Mouse (Mus musculus) cerebellum, adult 9-11 months (tissue): ENCODE measurements around the gene 2310061I04Rik.

ENCODE experiments used
- DNase-seq: peaks from one replicate; pipeline ENCODE4 v3.0.0; 2022

The 2310061I04Rik gene

DNA sequence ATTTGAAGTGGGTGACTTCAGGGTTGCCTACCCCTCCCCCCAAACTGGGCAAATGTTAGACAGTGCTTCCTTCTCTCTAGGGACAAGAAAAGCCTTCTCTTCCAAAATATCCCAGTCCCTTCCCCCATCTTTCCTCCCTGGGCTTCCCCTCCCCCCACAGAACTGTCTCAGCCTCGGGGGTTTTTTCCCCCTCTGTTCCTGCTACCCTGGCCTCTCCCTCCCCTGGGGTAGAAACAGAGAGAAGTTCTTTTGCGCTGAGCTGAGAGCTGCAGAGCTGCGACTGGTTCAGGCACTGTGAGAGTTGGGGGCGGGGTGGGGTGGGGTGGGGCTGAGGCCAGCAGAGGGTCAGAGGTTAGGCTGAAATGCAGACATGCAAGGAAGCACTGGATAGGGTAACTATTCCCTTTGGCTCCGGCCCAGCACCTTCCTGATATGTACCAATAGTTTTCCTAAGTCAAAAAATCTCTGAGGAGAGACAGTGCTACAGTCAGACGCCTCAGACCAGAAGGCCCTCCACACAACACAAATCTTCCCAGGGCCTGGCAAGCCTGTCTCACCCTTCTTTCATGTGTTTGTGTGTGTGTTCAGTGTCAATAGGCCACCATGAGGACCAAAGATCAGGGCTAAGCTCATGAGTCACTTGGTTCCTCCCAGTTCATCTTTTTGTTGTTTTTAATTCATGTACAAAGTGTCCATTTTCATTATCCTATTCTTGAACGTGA, 27.7 kb downstream of the 2310061I04Rik start:
- no peak for DNase-seq

DNA sequence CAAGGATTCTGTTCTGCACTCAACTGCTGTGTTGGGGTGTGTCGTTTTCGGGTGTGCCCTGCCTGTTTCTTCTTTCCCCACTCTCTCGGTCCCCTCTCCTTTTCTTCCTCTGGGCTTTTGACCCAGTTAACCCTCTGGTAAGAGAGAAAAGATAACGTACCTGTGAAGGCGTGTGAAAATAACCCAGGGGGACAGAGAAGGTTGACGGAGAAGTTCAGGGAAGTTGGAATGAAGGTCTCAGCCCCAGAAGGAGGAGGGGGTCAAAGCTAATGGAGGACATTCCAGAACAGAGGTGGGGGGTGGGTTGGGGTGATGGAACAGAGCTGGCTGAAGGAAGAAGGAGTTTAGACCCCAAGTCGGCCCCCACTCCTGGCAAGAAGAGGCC, 28.3 kb downstream of the 2310061I04Rik start:
- no peak for DNase-seq

DNA sequence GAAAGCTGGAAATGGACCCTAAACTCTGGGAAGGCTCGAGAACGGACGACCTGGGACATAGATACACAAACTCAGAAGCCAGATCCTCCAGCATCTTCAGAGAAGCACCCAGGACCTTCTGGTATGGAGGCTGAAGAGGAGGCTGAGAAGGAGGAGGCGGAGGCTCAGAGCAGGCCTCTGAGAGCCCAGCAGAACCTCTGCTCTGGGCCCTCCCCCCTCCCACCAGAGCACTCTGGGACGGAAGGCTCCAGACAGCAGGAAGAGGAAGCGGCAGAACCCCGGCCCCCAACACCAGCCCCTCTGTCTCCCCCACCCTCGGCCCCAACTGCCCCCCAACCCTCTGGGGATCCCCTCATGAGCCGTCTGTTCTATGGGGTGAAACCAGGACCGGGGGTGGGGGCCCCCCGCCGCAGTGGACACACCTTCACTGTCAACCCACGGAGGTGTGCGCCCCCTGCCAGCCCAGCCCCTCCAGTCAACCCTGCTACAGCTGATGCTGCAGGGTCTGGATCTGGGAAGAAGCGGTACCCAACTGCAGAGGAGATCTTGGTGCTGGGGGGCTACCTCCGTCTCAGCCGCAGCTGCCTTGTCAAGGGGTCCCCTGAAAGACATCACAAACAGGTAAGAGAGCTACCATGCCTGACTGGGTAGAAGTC, 28.9 kb downstream of the 2310061I04Rik start:
- DNase-seq: no peak

DNA sequence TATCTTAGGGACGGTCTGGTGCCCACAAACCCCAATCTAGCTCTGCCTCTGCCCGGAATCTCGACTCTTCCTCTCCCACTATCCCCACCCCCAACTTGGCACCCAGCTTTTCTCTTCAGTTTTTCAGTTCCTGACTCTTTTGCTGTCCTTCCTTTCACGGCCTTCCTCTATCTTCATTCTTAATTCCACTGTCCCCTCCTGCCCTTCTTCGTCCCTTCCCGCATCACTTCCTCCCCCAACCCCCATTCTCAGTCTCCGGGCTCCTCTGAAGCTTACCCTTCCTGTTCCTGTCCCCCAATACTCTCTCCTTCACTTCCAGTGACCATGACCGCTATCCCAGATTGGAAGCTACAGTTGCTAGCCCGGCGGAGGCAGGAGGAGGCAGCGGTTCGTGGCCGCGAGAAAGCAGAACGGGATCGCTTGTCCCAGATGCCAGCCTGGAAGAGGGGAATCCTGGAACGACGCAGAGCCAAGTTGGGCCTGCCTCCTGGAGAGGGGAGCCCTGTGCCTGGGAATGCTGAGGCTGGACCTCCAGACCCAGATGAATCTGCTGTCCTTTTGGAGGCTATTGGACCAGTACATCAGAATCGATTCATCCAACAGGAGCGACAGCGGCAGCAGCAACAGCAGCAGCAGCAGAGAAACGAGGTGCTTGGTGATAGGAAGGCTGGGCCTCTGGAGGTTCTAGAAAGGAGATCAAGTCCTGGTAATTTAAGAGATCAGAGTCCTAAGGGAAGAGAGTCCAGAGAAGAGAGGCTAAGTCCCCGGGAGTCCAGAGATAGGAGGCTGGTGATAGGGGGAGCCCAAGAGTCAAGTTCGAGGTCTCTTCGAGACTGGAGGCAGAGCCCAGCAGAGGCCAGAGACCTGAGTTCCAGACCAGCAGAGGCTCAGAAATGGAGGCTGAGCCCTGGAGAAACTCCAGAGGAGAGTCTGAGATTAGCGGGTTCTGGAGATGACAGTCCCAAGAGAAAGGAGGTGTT, 30.0 kb downstream of the 2310061I04Rik start:
- DNase-seq: no peak

DNA sequence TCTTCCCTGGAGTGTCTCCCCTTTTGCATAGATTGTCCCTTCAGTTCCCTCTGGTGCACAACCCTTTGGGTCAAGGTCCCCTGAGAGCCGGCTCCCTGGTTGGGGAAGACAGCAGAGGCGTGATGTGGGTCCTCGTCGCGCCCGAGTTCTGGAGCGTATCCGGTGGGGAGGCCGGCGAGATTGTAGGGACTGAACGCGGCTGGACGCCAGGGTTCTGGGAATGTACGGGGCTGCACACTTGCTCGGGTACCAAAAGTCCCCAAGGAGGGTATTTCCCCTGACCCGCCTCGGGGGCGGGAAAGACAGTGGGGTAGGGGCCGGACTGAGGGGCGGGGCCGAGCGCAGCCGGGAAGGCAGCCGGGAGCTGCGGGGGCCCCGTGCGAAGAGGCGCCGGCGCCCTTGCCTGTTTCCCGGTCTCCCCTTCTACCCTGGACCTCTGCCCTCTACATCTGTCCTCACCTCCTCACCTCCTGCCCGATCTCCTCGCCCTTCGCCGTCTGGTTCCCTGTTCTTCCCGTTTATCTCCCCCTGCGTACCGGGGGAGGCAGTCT, 30.9 kb downstream of the 2310061I04Rik start:
- peak; percentile 49 for DNase-seq

DNA sequence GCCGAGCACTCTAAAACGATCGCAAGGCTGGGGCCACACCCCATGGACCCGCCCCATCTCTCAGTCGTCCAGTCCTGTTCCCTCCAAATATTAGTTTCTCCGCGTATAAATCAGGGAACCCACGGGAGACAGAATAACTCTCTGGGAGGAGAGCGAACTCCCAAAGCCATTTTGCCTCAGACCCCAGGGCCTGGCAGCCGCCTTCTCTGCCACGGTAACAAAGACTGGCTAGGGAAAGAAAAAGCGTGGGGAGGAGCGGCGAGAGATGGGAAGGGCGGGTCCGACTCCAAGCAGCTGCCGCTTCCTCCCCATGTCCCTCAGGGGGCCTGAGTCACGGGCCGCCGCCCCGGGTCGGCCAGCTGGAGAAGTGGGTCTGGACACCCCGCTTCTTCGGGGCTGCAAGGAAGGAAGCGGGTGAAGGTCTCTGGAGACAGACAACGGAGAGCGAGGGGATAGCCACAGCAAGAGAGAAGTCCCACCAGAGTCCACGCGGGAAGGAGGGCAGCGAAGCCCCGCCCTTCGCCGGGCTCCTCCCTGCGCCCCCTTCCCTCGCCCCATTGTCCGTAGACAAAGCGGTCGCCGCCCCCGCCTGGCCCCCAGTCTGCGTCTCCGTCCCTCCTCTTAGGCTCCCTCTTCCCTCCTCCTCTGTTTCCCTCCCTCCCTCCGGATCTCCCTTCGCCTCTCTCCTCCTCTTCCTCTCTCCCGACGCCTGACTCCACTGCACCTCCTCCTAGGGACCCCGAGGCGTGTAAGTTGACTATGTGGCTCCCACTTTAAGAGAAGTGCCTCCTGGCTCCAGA, 31.6 kb downstream of the 2310061I04Rik start, which contains the start of gene Ppp1r18:
Gene Ppp1r18 (plus strand): TSS at position 113 of the 800 bp plus-strand sequence.
- peak; percentile 54 for DNase-seq

DNA sequence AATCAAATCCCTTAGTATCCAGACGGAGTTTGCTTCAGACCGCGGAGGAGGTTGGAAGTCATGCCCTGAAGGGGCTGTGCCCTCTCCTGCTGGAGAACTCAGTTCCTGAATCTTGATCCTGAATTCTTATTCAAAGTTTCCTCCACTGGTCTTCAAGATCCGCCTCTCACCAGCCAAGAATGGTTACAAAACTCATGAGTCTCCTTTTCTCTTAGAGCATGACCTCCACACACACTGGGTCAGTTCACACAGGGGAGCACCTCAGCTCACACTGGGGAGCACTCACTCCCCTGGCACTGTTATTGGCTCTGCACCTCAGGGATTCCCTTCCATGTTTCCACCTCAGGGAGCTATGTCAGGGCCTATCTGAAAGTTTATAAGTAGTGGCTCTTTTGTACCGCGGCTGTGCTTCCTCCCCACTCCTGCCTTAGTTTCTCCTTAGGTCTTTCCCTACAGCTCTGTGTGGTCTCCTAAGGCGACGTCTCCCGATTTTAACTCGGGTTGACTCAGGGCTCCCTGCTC, 32.3 kb downstream of the 2310061I04Rik start:
- DNase-seq: no peak

DNA sequence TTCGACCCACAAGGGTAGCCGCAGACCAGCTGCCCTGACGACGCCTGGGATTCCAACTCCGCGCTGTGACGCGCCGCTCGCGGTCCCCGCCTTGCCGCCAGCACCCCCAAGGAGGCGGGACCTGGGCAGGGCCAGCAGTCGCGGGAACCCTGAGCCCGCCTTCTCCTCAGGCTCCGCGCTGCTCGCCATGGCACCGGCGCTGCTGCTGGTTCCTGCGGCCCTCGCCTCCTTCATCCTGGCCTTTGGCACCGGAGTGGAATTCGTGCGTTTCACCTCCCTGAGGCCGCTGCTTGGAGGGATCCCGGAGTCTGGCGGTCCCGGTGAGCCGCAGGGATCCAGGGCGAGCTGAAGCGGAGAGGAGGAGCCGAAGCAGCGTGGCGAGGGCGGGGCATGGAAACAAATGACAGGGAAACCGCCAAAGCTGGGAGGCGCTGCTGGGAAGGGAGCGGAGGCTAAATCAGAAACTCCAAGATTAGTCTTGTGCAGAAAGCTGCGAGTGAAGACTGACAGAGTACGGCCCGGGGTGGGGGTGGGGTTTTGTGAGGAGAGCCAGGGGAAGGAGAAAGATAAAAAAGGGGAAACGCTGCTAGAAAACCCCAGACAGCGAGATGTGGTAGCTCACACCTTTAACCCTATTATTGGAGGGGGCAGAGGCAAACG, 35.9 kb downstream of the 2310061I04Rik start, which contains the start of gene Nrm:
Gene Nrm (plus strand): TSS at position 121 of the 660 bp plus-strand sequence.
- peak; percentile 91 for DNase-seq

DNA sequence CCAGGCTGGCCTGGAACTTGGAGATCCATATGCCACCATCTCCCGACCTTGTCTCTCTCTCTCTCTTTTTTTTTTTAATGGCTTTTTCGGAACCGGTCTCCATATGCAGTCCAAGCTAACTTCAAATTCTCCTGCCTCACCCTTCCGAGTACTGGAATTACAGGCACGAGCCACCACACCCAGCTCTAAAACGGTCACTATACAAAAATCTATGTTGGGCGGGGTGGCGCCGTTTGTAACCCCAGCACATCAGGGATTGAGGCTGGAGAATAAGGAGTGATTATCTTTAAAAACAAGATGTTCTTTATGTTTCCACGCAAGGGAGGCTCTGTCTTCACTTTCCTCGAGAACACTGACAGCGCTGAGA, 36.4 kb downstream of the 2310061I04Rik start:
- DNase-seq: no peak

DNA sequence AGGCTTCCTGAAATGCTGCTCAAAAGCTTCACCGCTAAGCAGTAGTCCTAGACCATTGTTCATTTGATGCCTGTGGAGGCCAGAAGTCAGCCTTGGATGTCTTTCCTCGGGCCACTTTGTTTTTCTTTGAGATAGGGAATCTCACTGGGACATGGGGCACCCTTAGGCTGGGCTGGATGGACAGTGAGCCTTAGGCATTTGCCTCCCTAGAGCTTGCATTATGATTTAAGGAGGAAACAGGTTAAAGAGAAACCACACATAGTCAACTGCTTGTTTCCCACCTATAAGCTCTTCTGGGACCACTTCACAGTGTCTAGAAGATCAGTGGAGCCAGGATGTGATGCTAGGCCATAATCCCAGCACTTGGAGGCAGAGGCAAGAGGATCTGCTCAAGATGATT, 37.4 kb downstream of the 2310061I04Rik start:
- no peak for DNase-seq

DNA sequence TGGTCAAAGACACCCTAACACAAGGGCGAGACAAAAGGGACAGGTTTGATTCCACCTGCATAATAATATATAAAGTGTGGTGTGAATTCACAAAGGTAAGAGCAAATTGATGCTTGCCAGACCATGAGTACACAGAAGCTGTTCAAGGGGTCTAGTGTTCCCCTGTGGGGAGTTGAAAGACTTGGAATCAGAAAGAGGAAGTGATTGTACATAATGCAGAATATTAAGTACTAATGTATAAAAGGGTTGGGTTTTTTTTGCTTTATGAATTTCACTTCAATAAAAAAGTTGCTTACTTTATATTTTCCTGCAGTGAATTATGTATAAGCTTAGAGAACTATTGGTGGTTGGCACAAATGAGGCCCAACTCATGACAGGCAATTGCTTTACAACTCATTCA, 37.9 kb downstream of the 2310061I04Rik start:
- DNase-seq: no peak

DNA sequence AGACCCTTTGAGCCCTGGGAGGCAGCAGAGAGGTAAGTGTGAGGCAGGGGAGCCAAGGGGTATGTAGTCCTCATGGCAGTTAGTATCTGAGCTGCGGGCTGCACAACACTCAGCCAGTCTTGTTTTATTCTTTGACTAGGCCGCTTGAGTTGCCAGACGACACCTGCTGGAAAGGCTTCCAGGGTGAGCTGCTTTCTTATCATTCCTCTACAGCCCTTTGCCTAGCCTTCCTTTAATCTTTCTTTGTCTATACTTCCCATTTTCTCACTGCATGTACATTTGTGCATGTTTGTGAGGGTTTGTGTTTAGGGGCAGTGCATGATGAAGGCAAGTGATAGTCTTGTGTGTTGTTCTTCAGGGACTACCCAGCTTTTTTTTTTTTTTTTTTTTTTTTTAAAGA, 46.3 kb downstream of the 2310061I04Rik start:
- no peak for DNase-seq

DNA sequence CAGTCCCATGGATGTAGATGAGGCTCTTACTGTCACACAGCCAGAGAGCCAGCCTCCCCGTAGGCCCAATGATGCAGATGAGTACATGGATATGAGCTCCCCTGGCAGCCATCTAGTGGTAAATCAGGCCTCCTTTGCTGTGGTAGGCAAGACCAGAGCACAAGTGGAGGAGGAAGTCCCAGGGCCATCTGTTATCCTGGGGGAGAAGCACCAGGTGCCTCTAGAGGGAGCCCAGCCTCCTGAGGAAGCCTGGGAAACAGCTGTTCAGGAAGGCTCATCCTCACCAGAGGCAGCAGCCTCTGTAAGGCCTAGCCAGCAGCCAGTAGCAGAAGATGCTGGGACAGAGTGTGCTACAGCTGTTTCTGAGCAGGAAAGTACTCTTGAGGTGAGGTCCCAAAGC, 49.1 kb downstream of the 2310061I04Rik start:
- no peak for DNase-seq

DNA sequence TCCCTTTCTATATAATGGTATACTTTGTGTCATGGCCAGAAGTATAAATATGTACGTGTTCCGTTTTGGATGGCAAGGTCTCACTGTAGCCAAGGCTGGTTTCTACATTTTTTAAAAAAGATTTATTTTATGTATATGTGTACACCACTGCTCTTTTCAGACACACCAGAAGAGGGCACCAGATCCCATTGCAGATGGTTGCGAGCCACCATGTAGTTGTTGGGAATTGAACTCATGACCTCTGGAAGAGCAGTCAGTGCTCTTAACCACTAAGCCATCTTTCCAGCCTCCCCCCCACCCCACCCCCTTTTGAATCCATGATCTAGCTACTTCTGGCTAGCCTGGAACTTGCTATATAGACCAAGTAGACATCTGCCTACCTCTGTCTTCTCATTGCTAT, 53.7 kb downstream of the 2310061I04Rik start:
- DNase-seq: no peak
